Mouse (Mus musculus) embryonic facial prominence, embryonic 14.5 days (tissue): ENCODE results near the gene Cilp2. TPM values are rescaled to one million over a fixed set of nuclear protein-coding genes. Genes with fewer than 3 reads are reported as not detected.
A peak's percentile ranks its signal among the peaks of the same experiment; 100 is the strongest.

Experiments used
- ATAC-seq: fragments of 200-750 bp; cut with Nextera tagmentation; 2 replicates; pipeline ENCODE4 v1.8.0; 2017; ENCODE audit warnings: low read depth, moderate number of reproducible peaks, moderate TSS enrichment
- DNase-seq: peaks from one replicate; pipeline ENCODE4 v3.0.0-alpha.2; 2015; ENCODE audit warnings: low spot score
- H3K27ac ChIP-seq: fragments of 300-500 bp; sonication (generic); replicated peaks from 2 replicates; pipeline ENCODE4 v1.5.1; 2014; ENCODE audit warnings: low read depth, mild to moderate bottlenecking, low read length, moderate library complexity
- H3K27me3 ChIP-seq: fragments of 300-500 bp; sonication (generic); replicated peaks from 2 replicates; pipeline ENCODE4 v1.6.1; 2014; ENCODE audit warnings: low read length; ENCODE audit not compliant: control insufficient read depth, insufficient read depth
- H3K36me3 ChIP-seq: fragments of 300-500 bp; sonication (generic); 2 replicates; pipeline ENCODE4 v1.6.1; 2014; ENCODE audit warnings: low read length, mixed read lengths; ENCODE audit not compliant: control insufficient read depth, insufficient read depth
- H3K4me1 ChIP-seq: fragments of 300-500 bp; sonication (generic); 2 replicates; pipeline ENCODE4 v1.6.1; 2014; ENCODE audit warnings: antibody characterized with exemption, low read length; ENCODE audit not compliant: control insufficient read depth, insufficient read depth
- H3K4me2 ChIP-seq: fragments of 300-500 bp; sonication (generic); 2 replicates; pipeline ENCODE4 v1.6.1; 2014; ENCODE audit warnings: low read depth, mild to moderate bottlenecking, low read length, moderate library complexity, mixed read lengths
- H3K4me3 ChIP-seq: fragments of 300-500 bp; sonication (generic); 2 replicates; pipeline ENCODE4 v1.5.1; 2014; ENCODE audit warnings: low read depth, mild to moderate bottlenecking, low read length
- H3K9ac ChIP-seq: fragments of 300-500 bp; sonication (generic); 2 replicates; pipeline ENCODE4 v1.6.1; 2014; ENCODE audit warnings: low read depth, mild to moderate bottlenecking, low read length, moderate library complexity, mixed read lengths
- H3K9me3 ChIP-seq: fragments of 300-500 bp; sonication (generic); 2 replicates; pipeline ENCODE4 v1.6.1; 2016; ENCODE audit warnings: low read length; ENCODE audit not compliant: control insufficient read depth
- WGBS: fragments of 180-500 bp; shearing (Covaris S2); extraction: QIAGEN DNeasy Blood & Tissue Kit; methylation state at CpG from one replicate; pipeline ENCODE4 v1.1.7; 2014; 5-methylcytosine and 5-hydroxymethylcytosine counted together
- polyA plus RNA-seq: library from polyadenylated mRNA; unstranded; fragments of >200 nt; fragmentation: Nextera tagmentation; extraction: Ambion mirVana; gene quantifications from 2 replicates; pipeline ENCODE4 v1.2.1, GENCODE M21; 2014

Gene Cilp2
- 1.1 and 1.3 TPM in 2 replicates for polyA plus RNA-seq

- WGBS, result 1% methylated on average over 45 of the region's 60 CpGs
- no peaks in the 10 kb centered on the region for H3K9me3 ChIP-seq
- DNase-seq (no peak), ATAC-seq (no peak)
- no peak within 1 kb of the TSS for H3K27ac ChIP-seq
- no peak within 1 kb of the TSS for H3K9ac ChIP-seq
- 0 out of 2 replicates have a peak, but pooled peaks cover 6% of the 10 kb centered on the region for H3K36me3 ChIP-seq
- H3K4me2 ChIP-seq, result peak within 1 kb of the TSS; percentile 54
- H3K4me1 ChIP-seq, result peaks cover 11% of the 10 kb centered on the region; the same call in 1 of the 2 replicates
- H3K27me3 ChIP-seq, result peaks cover 87% of the 10 kb centered on the region
- peak within 1 kb of the TSS; percentile 35 for H3K4me3 ChIP-seq
Observed at GRCm38 (mm10) chr8:69887289-69888243, at the start of gene Cilp2. Gene Cilp2, minus strand, starts transcription at chr8:69887687.

GRCm38 (mm10) chr8:69936050-69936794 lies 48.7 kb upstream of the Cilp2 start:
- Histone ChIP-seq H3K9me3 (no peaks in the 10 kb centered on the region), H3K27ac (peak overlapping the region; percentile 78), H3K27me3 (no peaks in the 10 kb centered on the region), H3K4me3 (no peak overlapping the region), H3K4me2 (no peak overlapping the region), H3K9ac (peak overlapping the region; percentile 37; the same call in 1 of the 2 replicates), H3K4me1 (peaks cover 15% of the 10 kb centered on the region; the same call in 1 of the 2 replicates), H3K36me3 (peaks cover 29% of the 10 kb centered on the region)
- 68% methylated on average over 7 of the region's 7 CpGs for WGBS
- peak; percentile 89 for DNase-seq
- peak; percentile 80 for ATAC-seq

GRCm38 (mm10) chr8:69935431-69935830 lies 47.9 kb upstream of the Cilp2 start:
- Histone ChIP-seq H3K36me3 (peaks cover 29% of the 10 kb centered on the region), H3K9me3 (no peaks in the 10 kb centered on the region), H3K27ac (0 out of 2 replicates have a peak overlapping the region, but pooled peaks have one; percentile 8), H3K9ac (no peak overlapping the region), H3K4me1 (peaks cover 15% of the 10 kb centered on the region; the same call in 1 of the 2 replicates), H3K27me3 (no peaks in the 10 kb centered on the region), H3K4me2 (no peak overlapping the region), H3K4me3 (no peak overlapping the region)
- no peak for DNase-seq
- WGBS, result 87% methylated on average over 3 of the region's 3 CpGs
- ATAC-seq, result no peak

- Histone ChIP-seq H3K4me1 (peaks cover 8% of the 10 kb centered on the region; the same call in 1 of the 2 replicates), H3K9ac (no peak overlapping the region), H3K27ac (no peak overlapping the region), H3K36me3 (peaks cover 29% of the 10 kb centered on the region), H3K27me3 (no peaks in the 10 kb centered on the region), H3K4me2 (no peak overlapping the region), H3K9me3 (no peaks in the 10 kb centered on the region), H3K4me3 (no peak overlapping the region)
- DNase-seq (no peak), ATAC-seq (no peak)
- WGBS, result 85% methylated on average over 5 of the region's 5 CpGs
Observed at GRCm38 (mm10) chr8:69934582-69934981, 47.1 kb upstream of the Cilp2 start.

GRCm38 (mm10) chr8:69933811-69934210 lies 46.3 kb upstream of the Cilp2 start:
- Histone ChIP-seq H3K9me3 (no peaks in the 10 kb centered on the region), H3K27me3 (no peaks in the 10 kb centered on the region), H3K4me2 (no peak overlapping the region), H3K4me1 (0 out of 2 replicates have a peak, but pooled peaks cover 8% of the 10 kb centered on the region), H3K4me3 (no peak overlapping the region), H3K9ac (no peak overlapping the region), H3K36me3 (peaks cover 29% of the 10 kb centered on the region), H3K27ac (no peak overlapping the region)
- no peak for DNase-seq
- 63% methylated on average over 2 of the region's 2 CpGs for WGBS
- ATAC-seq, result no peak

GRCm38 (mm10) chr8:69926901-69927300 lies 39.4 kb upstream of the Cilp2 start:
- Histone ChIP-seq H3K4me2 (no peak overlapping the region), H3K9ac (no peak overlapping the region), H3K36me3 (peaks cover 11% of the 10 kb centered on the region; the same call in 1 of the 2 replicates), H3K9me3 (no peaks in the 10 kb centered on the region), H3K27me3 (no peaks in the 10 kb centered on the region), H3K27ac (no peak overlapping the region), H3K4me3 (no peak overlapping the region), H3K4me1 (no peaks in the 10 kb centered on the region)
- no peak for ATAC-seq
- no peak for DNase-seq

GRCm38 (mm10) chr8:69923986-69924385 lies 36.5 kb upstream of the Cilp2 start:
- DNase-seq, result no peak
- no peak overlapping the region for H3K4me2 ChIP-seq

GRCm38 (mm10) chr8:69921141-69921540 lies 33.7 kb upstream of the Cilp2 start:
- Histone ChIP-seq H3K27ac (peak overlapping the region; percentile 61), H3K9ac (no peak overlapping the region)
- 78% methylated on average over 2 of the region's 2 CpGs for WGBS

More at GRCm38 (mm10) chr8:69923986-69924385, 36.5 kb upstream of the Cilp2 start:
- Histone ChIP-seq H3K4me3 (no peak overlapping the region), H3K4me1 (peaks cover 13% of the 10 kb centered on the region), H3K9ac (no peak overlapping the region), H3K27ac (no peak overlapping the region), H3K9me3 (no peaks in the 10 kb centered on the region), H3K36me3 (peaks cover 11% of the 10 kb centered on the region; the same call in 1 of the 2 replicates), H3K27me3 (no peaks in the 10 kb centered on the region)
- 77% methylated on average over 1 of the region's 1 CpGs for WGBS
- ATAC-seq, result no peak

More at GRCm38 (mm10) chr8:69921141-69921540, 33.7 kb upstream of the Cilp2 start:
- no peak for DNase-seq
- Histone ChIP-seq H3K9me3 (no peaks in the 10 kb centered on the region), H3K36me3 (peaks cover 17% of the 10 kb centered on the region), H3K27me3 (no peaks in the 10 kb centered on the region), H3K4me3 (no peak overlapping the region), H3K4me1 (peaks cover 13% of the 10 kb centered on the region), H3K4me2 (no peak overlapping the region)
- ATAC-seq, result no peak
